Mouse (Mus musculus) midbrain, embryonic 15.5 days (tissue): ENCODE results near the gene Actn1. TPM values are rescaled to one million over a fixed set of nuclear protein-coding genes. Genes with fewer than 3 reads are reported as not detected.

Experiments
- ATAC-seq: fragments of 200-750 bp; cut with Nextera tagmentation; replicated peaks from 2 replicates; pipeline ENCODE4 v1.8.0; 2017; ENCODE audit warnings: moderate TSS enrichment
- H3K27ac ChIP-seq: fragments of 300-500 bp; sonication (generic); 2 replicates; pipeline ENCODE4 v1.5.1; 2015; ENCODE audit warnings: mild to moderate bottlenecking, inconsistent platforms
- H3K27me3 ChIP-seq: fragments of 300-500 bp; sonication (generic); replicated peaks from 2 replicates; pipeline ENCODE4 v1.6.1; 2015; ENCODE audit warnings: inconsistent platforms
- H3K36me3 ChIP-seq: fragments of 300-500 bp; sonication (generic); replicated peaks from 2 replicates; pipeline ENCODE4 v1.6.1; 2015; ENCODE audit warnings: inconsistent platforms
- H3K4me1 ChIP-seq: fragments of 300-500 bp; sonication (generic); 2 replicates; pipeline ENCODE4 v1.6.1; 2015; ENCODE audit warnings: inconsistent platforms
- H3K4me2 ChIP-seq: fragments of 300-500 bp; sonication (generic); 2 replicates; pipeline ENCODE4 v1.6.1; 2015; ENCODE audit warnings: inconsistent platforms, mild to moderate bottlenecking, moderate library complexity
- H3K4me3 ChIP-seq: fragments of 300-500 bp; sonication (generic); 2 replicates; pipeline ENCODE4 v1.5.1; 2015; ENCODE audit warnings: mild to moderate bottlenecking, inconsistent platforms
- H3K9ac ChIP-seq: fragments of 300-500 bp; sonication (generic); 2 replicates; pipeline ENCODE4 v1.6.1; 2015; ENCODE audit warnings: mild to moderate bottlenecking, inconsistent platforms
- H3K9me3 ChIP-seq: fragments of 300-500 bp; sonication (generic); 2 replicates; pipeline ENCODE4 v1.6.1; 2016; ENCODE audit warnings: inconsistent platforms
- WGBS: fragments of 180-500 bp; shearing (Covaris S2); methylation state at CpG from one replicate; pipeline ENCODE4 v1.1.7; 2015; ENCODE audit warnings: mixed read lengths; 5-methylcytosine and 5-hydroxymethylcytosine counted together
- polyA plus RNA-seq: library from polyadenylated mRNA; unstranded; fragments of >200 nt; fragmentation: Nextera tagmentation; extraction: Ambion mirVana; gene quantifications from 2 replicates; pipeline ENCODE4 v1.2.1, GENCODE M21; 2015

The Actn1 gene
- polyA plus RNA-seq, 1 experiment from 2014 or later, result 7.7 TPM

DNA sequence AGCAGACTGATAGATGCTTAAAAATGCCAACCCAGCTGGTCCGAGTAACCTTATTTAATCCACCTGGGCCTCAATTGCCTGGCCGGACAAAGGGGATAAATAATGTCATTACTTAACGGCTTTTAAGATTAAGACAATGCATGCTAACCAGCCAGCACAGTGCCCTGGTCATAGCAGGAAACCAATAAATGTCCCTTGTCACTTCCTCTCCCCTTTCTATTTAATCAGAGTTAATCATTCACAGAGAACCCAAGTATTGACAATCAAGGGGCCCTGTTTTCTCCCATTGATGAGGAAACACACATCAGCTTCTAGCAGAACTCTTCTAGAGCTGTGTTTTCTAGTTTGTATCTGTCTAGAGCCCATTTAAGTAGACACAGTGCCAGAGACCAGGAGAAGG is 41.4 kb downstream of the Actn1 start:
- 87% methylated on average over 3 of the region's 3 CpGs for WGBS
- H3K4me3 ChIP-seq, result no peak overlapping the region
- H3K27ac ChIP-seq, result no peak overlapping the region
- no peaks in the 10 kb centered on the region for H3K36me3 ChIP-seq
- 0 out of 2 replicates have a peak, but pooled peaks cover 2% of the 10 kb centered on the region for H3K4me1 ChIP-seq
- H3K9me3 ChIP-seq, result no peaks in the 10 kb centered on the region
- no peak overlapping the region for H3K9ac ChIP-seq
- no peaks in the 10 kb centered on the region for H3K27me3 ChIP-seq
- no peak overlapping the region for H3K4me2 ChIP-seq
- ATAC-seq, result no peak

DNA sequence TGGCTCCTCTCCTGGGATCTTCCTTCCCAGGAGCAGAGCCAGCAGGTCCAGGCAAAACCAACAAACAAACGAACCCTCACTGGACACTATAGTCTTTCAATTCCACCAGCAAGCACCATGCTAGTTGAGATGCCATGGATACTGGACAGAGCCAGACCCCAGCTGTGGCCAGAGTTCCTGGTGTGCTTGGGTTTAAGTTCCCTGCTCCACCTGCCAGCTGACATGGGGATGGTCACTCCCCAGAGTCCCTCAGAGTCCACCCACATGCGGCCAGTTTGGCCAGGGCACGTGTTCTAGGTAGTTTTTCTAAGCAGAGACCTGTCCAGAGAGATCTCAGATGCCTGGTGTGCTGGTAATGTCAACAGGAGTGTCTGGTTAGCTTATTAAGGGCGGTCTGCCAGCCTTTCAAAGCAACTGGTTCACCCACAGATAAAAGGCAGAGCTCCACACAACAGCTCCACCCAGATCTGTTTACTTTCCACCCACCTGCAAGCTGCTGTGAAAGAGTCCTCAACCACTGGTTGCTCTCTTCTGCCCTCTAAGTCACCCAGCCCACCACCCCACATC is 42.0 kb downstream of the Actn1 start:
- no peaks in the 10 kb centered on the region for H3K9me3 ChIP-seq
- no peaks in the 10 kb centered on the region for H3K27me3 ChIP-seq
- no peak overlapping the region for H3K4me2 ChIP-seq
- H3K36me3 ChIP-seq, result no peaks in the 10 kb centered on the region
- H3K27ac ChIP-seq, result no peak overlapping the region
- H3K4me3 ChIP-seq, result no peak overlapping the region
- 0 out of 2 replicates have a peak, but pooled peaks cover 2% of the 10 kb centered on the region for H3K4me1 ChIP-seq
- no peak overlapping the region for H3K9ac ChIP-seq
- WGBS, result 90% methylated on average over 4 of the region's 4 CpGs
- no peak for ATAC-seq

DNA sequence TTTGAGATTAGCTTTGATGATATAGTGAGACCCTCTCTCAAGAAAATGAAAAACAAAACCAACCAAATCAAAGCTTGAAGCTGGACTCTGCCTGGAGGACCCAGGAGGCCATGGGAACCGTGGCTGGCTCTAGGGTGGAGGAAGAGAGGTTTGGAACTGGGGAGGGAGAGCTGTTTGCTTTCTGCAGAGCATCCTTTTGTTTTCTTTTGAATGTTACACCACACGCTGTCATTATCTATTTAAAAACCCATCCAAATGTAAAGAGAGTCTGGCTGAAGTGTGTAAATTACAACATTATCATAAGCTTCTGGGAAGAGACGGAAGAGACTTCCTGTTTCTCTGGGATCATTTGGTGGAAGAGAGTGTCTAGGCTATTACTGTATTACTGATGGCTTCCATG is 43.1 kb downstream of the Actn1 start:
- H3K4me3 ChIP-seq, result no peak overlapping the region
- H3K36me3 ChIP-seq, result no peaks in the 10 kb centered on the region
- H3K9ac ChIP-seq, result no peak overlapping the region
- H3K9me3 ChIP-seq, result no peaks in the 10 kb centered on the region
- H3K4me1 ChIP-seq, result no peaks in the 10 kb centered on the region
- no peak for ATAC-seq
- 44% methylated on average over 3 of the region's 3 CpGs for WGBS
- no peak overlapping the region for H3K4me2 ChIP-seq
- no peaks in the 10 kb centered on the region for H3K27me3 ChIP-seq
- no peak overlapping the region for H3K27ac ChIP-seq

DNA sequence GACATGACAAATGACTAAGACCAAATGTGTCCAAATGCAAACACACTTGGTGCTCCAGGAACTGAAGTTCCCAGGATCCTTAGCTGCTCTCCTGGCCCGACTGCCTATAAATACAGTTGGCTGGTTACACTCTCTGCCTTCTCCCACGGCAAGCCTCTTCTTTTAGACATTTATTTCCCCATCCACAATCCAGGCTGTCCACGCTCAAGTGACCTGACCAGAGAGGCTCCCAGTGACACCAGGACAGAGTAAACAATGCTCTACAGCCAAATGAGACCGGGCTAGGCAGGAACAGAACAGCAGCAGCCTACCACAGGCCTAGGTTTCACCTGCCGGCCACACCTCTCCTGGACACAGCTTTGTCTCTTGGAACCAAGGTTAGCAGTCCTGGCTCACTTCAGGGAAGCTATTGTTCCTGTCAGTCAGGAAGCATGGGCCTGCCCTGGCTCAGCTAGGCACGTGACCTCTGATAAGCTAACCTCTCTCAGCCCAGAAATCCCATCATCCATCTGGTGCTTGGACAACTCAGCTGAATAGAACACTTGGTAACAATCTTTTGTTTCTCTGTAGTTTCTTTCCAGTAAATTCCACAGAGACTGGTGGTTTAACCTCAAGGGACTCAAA is 43.8 kb downstream of the Actn1 start:
- Histone ChIP-seq H3K9ac (no peak overlapping the region), H3K4me2 (no peak overlapping the region), H3K4me3 (no peak overlapping the region), H3K4me1 (no peaks in the 10 kb centered on the region), H3K27me3 (no peaks in the 10 kb centered on the region), H3K27ac (no peak overlapping the region), H3K36me3 (no peaks in the 10 kb centered on the region), H3K9me3 (no peaks in the 10 kb centered on the region)
- WGBS, result 72% methylated on average over 6 of the region's 6 CpGs
- ATAC-seq, result no peak

DNA sequence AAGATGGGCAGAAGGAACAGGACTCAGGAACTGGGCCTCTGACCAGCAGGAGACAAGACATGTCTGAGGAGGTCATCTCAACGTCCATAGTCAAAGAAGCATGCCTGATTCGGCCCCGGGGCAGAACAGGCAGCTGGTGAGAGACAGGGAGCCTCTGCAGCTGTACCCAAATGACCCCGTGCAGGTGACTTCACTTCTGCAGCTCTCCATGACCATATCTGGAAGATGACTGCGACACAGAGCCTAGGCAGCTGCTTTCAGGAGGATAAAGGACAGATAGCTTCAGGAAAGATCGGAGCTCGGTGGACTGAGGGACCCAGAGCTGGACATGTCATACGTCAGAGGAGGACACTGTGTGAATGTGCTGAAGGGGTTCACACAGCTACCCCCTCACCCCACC is 46.4 kb downstream of the Actn1 start:
- Histone ChIP-seq H3K27me3 (no peaks in the 10 kb centered on the region), H3K27ac (no peak overlapping the region), H3K36me3 (no peaks in the 10 kb centered on the region), H3K4me3 (no peak overlapping the region), H3K4me2 (no peak overlapping the region), H3K4me1 (no peaks in the 10 kb centered on the region), H3K9me3 (no peaks in the 10 kb centered on the region), H3K9ac (no peak overlapping the region)
- ATAC-seq, result no peak
- WGBS, result 85% methylated on average over 8 of the region's 8 CpGs

DNA sequence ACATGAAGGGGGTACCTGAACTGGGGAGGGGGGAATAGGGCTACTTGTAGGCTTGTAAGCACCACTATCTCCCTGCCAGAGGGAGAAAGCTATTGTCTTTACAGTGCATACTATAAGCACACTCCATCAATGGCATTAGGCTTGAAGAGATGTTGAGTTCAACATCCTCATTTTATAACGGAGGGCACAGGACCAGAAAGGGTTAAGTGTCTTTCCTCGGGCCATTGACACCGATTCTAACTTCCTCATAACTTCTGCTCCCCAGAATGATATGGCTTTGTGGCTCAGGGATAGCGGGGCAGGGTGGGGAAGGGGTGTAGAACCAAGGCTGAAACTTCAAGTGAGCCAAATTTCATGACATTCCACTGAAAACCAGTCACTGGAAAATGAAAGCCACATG is 46.9 kb downstream of the Actn1 start:
- H3K27me3 ChIP-seq, result no peaks in the 10 kb centered on the region
- no peak overlapping the region for H3K4me3 ChIP-seq
- ATAC-seq, result no peak
- 72% methylated on average over 4 of the region's 4 CpGs for WGBS
- no peaks in the 10 kb centered on the region for H3K9me3 ChIP-seq
- H3K36me3 ChIP-seq, result no peaks in the 10 kb centered on the region
- no peak overlapping the region for H3K27ac ChIP-seq
- H3K9ac ChIP-seq, result no peak overlapping the region
- H3K4me1 ChIP-seq, result no peaks in the 10 kb centered on the region
- no peak overlapping the region for H3K4me2 ChIP-seq

DNA sequence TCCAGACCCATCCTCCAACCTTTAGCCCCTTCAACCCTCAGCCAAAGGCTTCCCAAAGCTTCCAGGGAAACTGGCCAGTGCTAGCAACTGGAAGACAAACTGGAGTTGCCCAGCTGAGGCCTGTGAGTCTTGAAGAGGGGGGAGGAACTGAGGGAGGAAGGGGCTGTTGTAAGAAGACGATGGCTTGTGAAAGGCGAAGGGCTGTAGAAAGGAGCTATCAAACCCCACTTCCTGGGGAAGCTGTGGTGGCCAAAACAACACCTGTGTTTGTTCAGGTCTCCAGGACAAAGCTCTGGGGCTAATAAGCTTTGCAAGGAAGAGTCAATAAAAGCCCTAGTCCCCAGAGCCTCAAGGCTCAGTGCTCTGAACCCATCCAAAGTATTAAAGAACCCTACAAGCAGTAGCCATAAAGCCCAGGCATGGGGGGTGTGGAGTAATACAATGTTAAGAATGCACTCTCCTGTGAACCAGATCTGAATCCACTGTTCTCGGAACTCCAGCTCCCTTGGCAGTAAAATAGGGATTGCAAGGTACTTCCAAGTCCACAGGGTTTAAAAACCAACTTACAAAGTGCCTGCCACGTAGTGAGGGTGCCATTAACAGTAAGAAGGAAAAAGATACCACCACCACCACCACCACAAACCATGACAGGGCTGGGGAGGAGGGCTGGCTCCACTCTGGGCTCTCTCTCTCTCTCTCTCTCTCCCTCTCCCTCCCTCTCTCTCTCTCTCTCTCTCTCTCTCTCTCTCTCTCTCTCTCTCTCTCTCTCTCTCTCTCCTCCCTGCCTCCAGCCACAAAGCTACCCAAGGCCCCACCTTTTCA is 49.2 kb downstream of the Actn1 start:
- H3K4me1 ChIP-seq, result no peaks in the 10 kb centered on the region

GRCm38 (mm10) chr12:80209914-80210313 is 50.3 kb downstream of the Actn1 start:
- Histone ChIP-seq H3K9ac (no peak overlapping the region), H3K27ac (no peak overlapping the region), H3K4me2 (no peak overlapping the region), H3K4me1 (no peaks in the 10 kb centered on the region), H3K9me3 (no peaks in the 10 kb centered on the region), H3K4me3 (no peak overlapping the region), H3K27me3 (no peaks in the 10 kb centered on the region), H3K36me3 (no peaks in the 10 kb centered on the region)
- 92% methylated on average over 4 of the region's 4 CpGs for whole genome bisulfite sequencing
- ATAC-seq, result no peak

More for the DNA sequence above, 49.2 kb downstream of the Actn1 start:
- Histone ChIP-seq H3K36me3 (no peaks in the 10 kb centered on the region), H3K27ac (no peak overlapping the region), H3K9me3 (no peaks in the 10 kb centered on the region), H3K4me3 (no peak overlapping the region), H3K9ac (no peak overlapping the region), H3K4me2 (no peak overlapping the region), H3K27me3 (no peaks in the 10 kb centered on the region)
- 74% methylated on average over 4 of the region's 4 CpGs for WGBS
- no peak for ATAC-seq

DNA sequence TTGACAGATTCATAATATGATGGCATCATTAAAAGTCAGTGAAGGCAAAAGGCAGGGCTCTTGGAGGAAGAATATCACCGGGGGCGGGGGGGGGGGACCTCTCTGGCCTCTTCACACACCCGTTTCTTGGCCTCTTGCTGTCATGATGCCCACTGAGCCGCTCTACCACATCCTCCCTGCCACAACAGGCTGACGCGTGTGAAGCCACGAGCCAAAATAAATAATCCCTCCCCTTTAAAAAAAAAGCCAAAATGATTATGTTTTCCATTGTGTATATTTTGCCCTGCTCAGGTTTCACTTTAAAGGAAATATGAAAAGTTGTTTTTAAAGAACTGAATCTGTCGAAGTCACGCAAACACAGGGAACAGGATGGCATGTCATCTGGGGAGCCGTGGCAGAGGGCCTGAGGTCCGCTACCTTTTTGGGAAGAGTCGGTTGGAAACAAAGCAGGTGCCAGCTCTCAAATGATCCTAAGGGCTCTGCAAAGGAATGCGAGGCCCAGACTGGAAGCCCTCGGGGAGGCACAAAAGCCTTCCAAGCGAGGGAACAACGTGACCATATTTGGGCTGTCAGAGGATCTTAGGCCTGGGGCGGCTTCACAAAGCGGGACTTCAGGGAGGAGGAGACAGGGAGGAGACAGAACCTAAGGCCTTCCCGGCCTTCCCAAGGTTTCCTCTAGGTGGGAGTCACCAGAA is 51.9 kb downstream of the Actn1 start:
- 52% methylated on average over 19 of the region's 19 CpGs for WGBS
- Histone ChIP-seq H3K27ac (no peak overlapping the region), H3K9me3 (no peaks in the 10 kb centered on the region), H3K36me3 (no peaks in the 10 kb centered on the region), H3K4me1 (peaks cover 11% of the 10 kb centered on the region; the same call in 1 of the 2 replicates), H3K4me3 (no peak overlapping the region), H3K27me3 (no peaks in the 10 kb centered on the region), H3K4me2 (no peak overlapping the region), H3K9ac (no peak overlapping the region)
- no peak for ATAC-seq

- H3K27ac ChIP-seq, result no peak overlapping the region
- no peak overlapping the region for H3K9ac ChIP-seq
- no peak overlapping the region for H3K4me2 ChIP-seq
- no peaks in the 10 kb centered on the region for H3K27me3 ChIP-seq
- WGBS, result 59% methylated on average over 4 of the region's 4 CpGs
- no peaks in the 10 kb centered on the region for H3K9me3 ChIP-seq
- H3K4me3 ChIP-seq, result no peak overlapping the region
- peaks cover 12% of the 10 kb centered on the region; the same call in 1 of the 2 replicates for H3K4me1 ChIP-seq
- ATAC-seq, result no peak
- no peaks in the 10 kb centered on the region for H3K36me3 ChIP-seq
Measured at GRCm38 (mm10) chr12:80203284-80203683, 56.9 kb downstream of the Actn1 start.

- peaks cover 12% of the 10 kb centered on the region; the same call in 1 of the 2 replicates for H3K4me1 ChIP-seq
- ATAC-seq, result no peak
- H3K4me2 ChIP-seq, result no peak overlapping the region
- H3K9me3 ChIP-seq, result no peaks in the 10 kb centered on the region
- H3K27ac ChIP-seq, result no peak overlapping the region
- no peaks in the 10 kb centered on the region for H3K36me3 ChIP-seq
- no peak overlapping the region for H3K4me3 ChIP-seq
- H3K9ac ChIP-seq, result no peak overlapping the region
- no peaks in the 10 kb centered on the region for H3K27me3 ChIP-seq
- WGBS, result 65% methylated on average over 2 of the region's 2 CpGs
Measured at GRCm38 (mm10) chr12:80199738-80200137, 60.4 kb downstream of the Actn1 start.

GRCm38 (mm10) chr12:80198487-80198886 is 61.7 kb downstream of the Actn1 start:
- 35% methylated on average over 3 of the region's 3 CpGs for WGBS
- Histone ChIP-seq H3K9ac (no peak overlapping the region), H3K27me3 (no peaks in the 10 kb centered on the region), H3K4me2 (no peak overlapping the region), H3K4me3 (no peak overlapping the region), H3K36me3 (no peaks in the 10 kb centered on the region), H3K4me1 (peaks cover 3% of the 10 kb centered on the region; the same call in 1 of the 2 replicates), H3K9me3 (no peaks in the 10 kb centered on the region), H3K27ac (no peak overlapping the region)
- ATAC-seq, result 0 out of 2 replicates have a peak, but pooled peaks have one; percentile 56
